Mouse (Mus musculus): Measurements from ENCODE around the gene Maip1. TPM values are rescaled to one million over a fixed set of nuclear protein-coding genes. Genes with fewer than 3 reads are reported as not detected.

The Maip1 gene
- polyA plus RNA-seq (2015; fragmentation: Nextera tagmentation; extraction: Ambion mirVana), result 14.0 and 15.0 TPM in 2 replicates

DNA sequence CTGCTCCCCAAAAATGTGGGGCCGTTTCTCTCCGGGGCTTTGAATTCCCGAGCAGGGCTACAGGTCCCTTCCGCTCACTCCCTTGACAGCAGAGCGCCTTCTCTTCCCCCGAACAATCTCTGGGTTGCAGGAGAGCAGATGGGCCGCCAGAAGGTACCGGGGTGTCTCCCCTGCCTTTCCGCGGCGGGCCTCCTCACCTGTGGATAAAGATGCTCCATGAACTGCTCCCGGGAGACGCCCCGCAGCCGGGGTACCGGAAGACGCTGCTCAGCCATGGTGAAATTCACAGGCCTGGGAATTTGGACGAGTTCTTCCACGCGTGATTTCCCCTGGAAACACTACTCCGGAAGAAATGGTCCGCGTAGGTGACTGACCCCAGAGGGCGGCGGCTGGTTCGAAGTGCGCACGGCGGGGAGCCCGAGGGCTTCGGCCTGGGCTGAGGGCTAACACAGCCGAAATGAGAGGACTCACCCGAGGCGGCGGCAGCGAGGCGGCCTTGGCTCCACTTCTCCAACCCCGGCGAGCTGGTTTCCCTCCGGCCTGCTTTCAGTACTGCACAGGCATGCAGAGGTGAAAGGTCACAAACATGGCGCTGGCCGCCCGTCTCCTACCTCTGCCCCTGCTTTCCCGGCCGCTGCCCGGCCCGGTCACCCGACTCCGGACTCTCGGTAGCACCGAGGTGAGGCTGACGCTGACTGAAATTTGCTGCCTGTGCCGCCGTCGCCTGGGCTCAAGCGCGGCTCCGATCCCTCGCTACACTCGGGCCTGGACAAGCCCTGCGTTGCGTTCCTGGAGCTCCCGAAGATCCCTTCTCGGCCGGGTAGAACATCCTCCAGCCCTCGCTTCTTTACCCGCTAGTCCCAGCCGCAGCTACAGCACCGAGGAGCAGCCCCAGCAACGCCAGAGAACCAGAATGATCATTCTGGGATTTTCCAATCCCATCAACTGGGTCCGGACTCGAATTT lies at the start of gene Maip1, which contains the start of gene Tyw5:
Gene Maip1 (plus strand): TSS at position 142 of the 965 bp plus-strand sequence.
Gene Tyw5 (minus strand): TSS at position 915 of the 965 bp plus-strand sequence.
- H3K4me1 ChIP-seq (replicated peaks), result peaks cover 19% of the 10 kb centered on the region
- H3K9ac ChIP-seq, result peak within 1 kb of the TSS; percentile 86
- H3K27me3 ChIP-seq, result no peaks in the 10 kb centered on the region
- H3K4me3 ChIP-seq, result peak within 1 kb of the TSS; percentile 75
- H3K36me3 ChIP-seq, result peaks cover 3% of the 10 kb centered on the region; the same call in 1 of the 2 replicates
- peak; percentile 85 for ATAC-seq (replicated peaks; ENCODE audit: insufficient number of reproducible peaks, insufficient read depth, low FRiP score, low read depth)
- no peaks in the 10 kb centered on the region for H3K9me3 ChIP-seq (replicated peaks)
- H3K27ac ChIP-seq, result peak within 1 kb of the TSS; percentile 96
- WGBS, result under 1% methylated on average over 72 of the region's 72 CpGs
- H3K4me2 ChIP-seq, result peak within 1 kb of the TSS; percentile 77

DNA sequence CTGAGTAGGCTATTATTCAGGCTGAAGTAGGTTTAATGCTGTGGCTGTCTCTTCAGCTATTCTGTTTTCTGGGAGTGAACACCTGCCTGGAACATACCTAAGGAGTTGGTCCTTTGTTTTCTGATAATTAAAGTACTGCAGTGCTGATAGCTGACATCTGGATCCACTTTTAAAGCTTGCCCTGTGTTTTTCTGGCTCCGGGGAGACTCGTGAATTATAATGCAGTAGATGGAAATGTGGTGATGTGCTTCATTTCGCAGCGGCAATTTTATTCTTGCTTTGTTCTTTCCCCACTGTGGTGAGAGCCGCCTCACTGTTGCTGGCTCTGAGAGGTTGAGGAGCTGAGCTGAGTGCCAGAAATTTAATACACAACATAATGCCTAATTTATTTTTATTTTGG lies 47.6 kb upstream of the Maip1 start:
- no peak for ATAC-seq (replicated peaks; ENCODE audit: insufficient number of reproducible peaks, insufficient read depth, low FRiP score, low read depth)
- WGBS, result 80% methylated on average over 5 of the region's 5 CpGs
- Histone ChIP-seq H3K27ac (no peak overlapping the region), H3K4me3 (no peak overlapping the region), H3K9me3 (replicated peaks) (no peaks in the 10 kb centered on the region), H3K9ac (no peak overlapping the region), H3K27me3 (no peaks in the 10 kb centered on the region), H3K4me1 (replicated peaks) (no peaks in the 10 kb centered on the region), H3K36me3 (no peaks in the 10 kb centered on the region), H3K4me2 (no peak overlapping the region)

DNA sequence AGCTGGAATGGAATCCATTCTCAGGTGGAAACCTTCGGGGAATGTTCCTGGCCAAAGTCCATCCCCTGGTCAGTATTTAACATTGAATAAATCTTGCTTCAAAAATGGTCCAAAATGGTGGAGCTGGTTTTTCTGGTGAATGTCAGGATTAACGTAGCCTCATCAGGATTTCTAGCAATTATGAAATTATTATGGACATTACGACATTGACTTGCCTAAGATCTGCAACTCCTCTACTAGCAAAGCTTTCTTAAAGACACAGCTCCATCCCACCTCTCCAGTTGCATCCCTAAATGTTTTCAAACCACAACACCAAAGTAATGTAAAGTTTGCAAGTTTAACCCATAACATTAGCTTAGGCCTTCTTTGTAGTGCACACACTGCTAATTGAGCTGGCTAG lies 38.7 kb upstream of the Maip1 start:
- no peaks in the 10 kb centered on the region for H3K9me3 ChIP-seq (replicated peaks)

DNA sequence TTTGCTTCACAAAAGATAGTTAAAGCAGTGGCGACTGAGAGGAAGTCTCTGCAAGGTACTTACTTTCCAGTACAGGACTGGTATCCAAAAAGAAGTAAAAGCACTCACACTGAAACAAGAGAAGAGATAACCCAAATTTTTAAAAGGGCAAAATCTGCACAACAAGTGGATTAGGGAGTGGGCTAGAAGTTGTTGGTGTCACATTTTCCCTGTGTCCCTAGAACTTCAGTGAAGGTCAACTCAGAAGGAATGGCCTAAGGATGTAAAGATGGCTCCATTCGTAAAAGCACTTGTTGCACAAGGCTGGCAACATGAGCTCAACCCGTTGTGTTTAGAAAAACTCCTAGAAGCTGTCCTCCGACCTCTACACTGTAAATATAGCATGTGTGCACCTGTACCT lies 37.0 kb upstream of the Maip1 start:
- Histone ChIP-seq H3K9me3 (replicated peaks) (no peaks in the 10 kb centered on the region), H3K27ac (no peak overlapping the region), H3K36me3 (no peaks in the 10 kb centered on the region), H3K27me3 (no peaks in the 10 kb centered on the region), H3K4me3 (no peak overlapping the region), H3K4me2 (no peak overlapping the region), H3K9ac (no peak overlapping the region), H3K4me1 (replicated peaks) (no peaks in the 10 kb centered on the region)
- WGBS, result 78% methylated on average over 4 of the region's 4 CpGs
- no peak for ATAC-seq (replicated peaks; ENCODE audit: insufficient number of reproducible peaks, insufficient read depth, low FRiP score, low read depth)

More for the DNA sequence above, 38.7 kb upstream of the Maip1 start:
- no peak overlapping the region for H3K4me3 ChIP-seq
- no peak overlapping the region for H3K9ac ChIP-seq
- 86% methylated on average over 3 of the region's 3 CpGs for WGBS
- ATAC-seq (replicated peaks; ENCODE audit: insufficient number of reproducible peaks, insufficient read depth, low FRiP score, low read depth), result no peak
- no peaks in the 10 kb centered on the region for H3K27me3 ChIP-seq
- H3K27ac ChIP-seq, result no peak overlapping the region
- no peak overlapping the region for H3K4me2 ChIP-seq
- no peaks in the 10 kb centered on the region for H3K4me1 ChIP-seq (replicated peaks)
- no peaks in the 10 kb centered on the region for H3K36me3 ChIP-seq

DNA sequence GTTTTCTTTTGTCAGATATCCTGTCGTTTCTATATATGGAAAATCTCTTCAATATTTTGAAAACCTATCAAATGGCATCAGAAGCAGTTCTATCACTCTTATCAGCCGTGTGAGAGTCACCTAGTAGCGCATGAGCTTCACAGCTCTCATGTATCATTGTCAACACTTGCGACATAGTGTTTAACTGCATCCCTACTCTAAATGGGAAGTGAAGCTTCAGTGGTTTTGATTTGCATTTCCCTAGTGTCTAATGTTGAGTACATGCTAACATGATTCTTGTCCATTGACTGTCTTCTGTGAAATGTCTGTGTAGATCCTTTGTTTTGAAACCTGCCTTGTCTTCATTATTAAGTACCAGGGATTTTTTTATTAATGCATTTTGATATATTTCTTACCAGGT lies 35.7 kb upstream of the Maip1 start:
- no peaks in the 10 kb centered on the region for H3K36me3 ChIP-seq
- no peak overlapping the region for H3K4me3 ChIP-seq
- ATAC-seq (replicated peaks; ENCODE audit: insufficient number of reproducible peaks, insufficient read depth, low FRiP score, low read depth), result no peak
- no peak overlapping the region for H3K9ac ChIP-seq
- H3K27ac ChIP-seq, result no peak overlapping the region
- H3K4me2 ChIP-seq, result no peak overlapping the region
- 62% methylated on average over 4 of the region's 4 CpGs for WGBS
- H3K4me1 ChIP-seq (replicated peaks), result no peaks in the 10 kb centered on the region
- H3K27me3 ChIP-seq, result no peaks in the 10 kb centered on the region
- H3K9me3 ChIP-seq (replicated peaks), result no peaks in the 10 kb centered on the region

DNA sequence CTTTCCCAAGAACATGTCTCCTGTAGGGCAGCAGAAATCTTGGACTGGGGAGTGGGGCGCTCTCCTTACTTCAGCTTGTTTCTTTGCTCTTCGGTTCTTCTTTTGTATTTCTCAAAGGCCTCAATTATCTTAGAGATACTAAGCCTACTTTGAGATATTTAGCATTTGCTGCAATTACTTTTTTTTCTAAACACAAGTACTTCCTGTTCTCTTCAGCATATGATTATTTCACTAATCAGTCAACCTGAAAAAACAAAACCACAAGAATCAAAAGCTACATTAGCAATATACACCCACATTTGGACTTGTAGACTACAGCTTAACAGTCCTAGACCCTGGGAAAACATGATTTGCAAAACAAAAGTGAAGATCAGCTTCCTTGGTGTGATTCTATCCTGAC lies 30.9 kb upstream of the Maip1 start:
- WGBS, result 85% methylated on average over 2 of the region's 2 CpGs

DNA sequence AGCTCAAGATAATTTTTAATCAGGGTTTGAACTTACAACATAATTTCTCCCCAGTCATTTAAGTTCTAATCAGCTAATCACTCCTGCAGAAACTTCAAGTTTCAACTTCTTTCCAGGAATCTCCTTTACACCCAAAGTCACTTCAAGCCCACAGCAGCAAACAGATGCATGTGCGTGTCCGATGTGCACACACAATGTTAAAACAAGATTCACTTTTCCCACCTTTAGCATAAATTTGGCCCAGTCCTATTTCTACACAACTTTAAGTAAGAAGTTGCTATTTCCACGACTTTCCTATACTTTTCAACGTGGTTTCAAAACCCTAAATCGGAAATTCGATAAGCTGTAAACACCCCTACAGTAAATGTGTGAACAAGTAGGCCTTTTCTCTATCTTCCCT lies 29.3 kb upstream of the Maip1 start:
- Histone ChIP-seq H3K4me2 (peak overlapping the region; percentile 84), H3K4me1 (replicated peaks) (peaks cover 10% of the 10 kb centered on the region), H3K4me3 (peak overlapping the region; percentile 82), H3K36me3 (no peaks in the 10 kb centered on the region), H3K27me3 (no peaks in the 10 kb centered on the region), H3K27ac (no peak overlapping the region), H3K9me3 (replicated peaks) (no peaks in the 10 kb centered on the region), H3K9ac (no peak overlapping the region)
- WGBS, result 54% methylated on average over 6 of the region's 6 CpGs
- no peak for ATAC-seq (replicated peaks; ENCODE audit: insufficient number of reproducible peaks, insufficient read depth, low FRiP score, low read depth)

More for the DNA sequence above, 30.9 kb upstream of the Maip1 start:
- H3K4me3 ChIP-seq, result no peak overlapping the region
- no peak overlapping the region for H3K9ac ChIP-seq
- H3K4me1 ChIP-seq (replicated peaks), result peaks cover 10% of the 10 kb centered on the region
- no peak overlapping the region for H3K27ac ChIP-seq
- no peaks in the 10 kb centered on the region for H3K36me3 ChIP-seq
- H3K4me2 ChIP-seq, result no peak overlapping the region
- no peak for ATAC-seq (replicated peaks; ENCODE audit: insufficient number of reproducible peaks, insufficient read depth, low FRiP score, low read depth)
- H3K27me3 ChIP-seq, result no peaks in the 10 kb centered on the region
- no peaks in the 10 kb centered on the region for H3K9me3 ChIP-seq (replicated peaks)

DNA sequence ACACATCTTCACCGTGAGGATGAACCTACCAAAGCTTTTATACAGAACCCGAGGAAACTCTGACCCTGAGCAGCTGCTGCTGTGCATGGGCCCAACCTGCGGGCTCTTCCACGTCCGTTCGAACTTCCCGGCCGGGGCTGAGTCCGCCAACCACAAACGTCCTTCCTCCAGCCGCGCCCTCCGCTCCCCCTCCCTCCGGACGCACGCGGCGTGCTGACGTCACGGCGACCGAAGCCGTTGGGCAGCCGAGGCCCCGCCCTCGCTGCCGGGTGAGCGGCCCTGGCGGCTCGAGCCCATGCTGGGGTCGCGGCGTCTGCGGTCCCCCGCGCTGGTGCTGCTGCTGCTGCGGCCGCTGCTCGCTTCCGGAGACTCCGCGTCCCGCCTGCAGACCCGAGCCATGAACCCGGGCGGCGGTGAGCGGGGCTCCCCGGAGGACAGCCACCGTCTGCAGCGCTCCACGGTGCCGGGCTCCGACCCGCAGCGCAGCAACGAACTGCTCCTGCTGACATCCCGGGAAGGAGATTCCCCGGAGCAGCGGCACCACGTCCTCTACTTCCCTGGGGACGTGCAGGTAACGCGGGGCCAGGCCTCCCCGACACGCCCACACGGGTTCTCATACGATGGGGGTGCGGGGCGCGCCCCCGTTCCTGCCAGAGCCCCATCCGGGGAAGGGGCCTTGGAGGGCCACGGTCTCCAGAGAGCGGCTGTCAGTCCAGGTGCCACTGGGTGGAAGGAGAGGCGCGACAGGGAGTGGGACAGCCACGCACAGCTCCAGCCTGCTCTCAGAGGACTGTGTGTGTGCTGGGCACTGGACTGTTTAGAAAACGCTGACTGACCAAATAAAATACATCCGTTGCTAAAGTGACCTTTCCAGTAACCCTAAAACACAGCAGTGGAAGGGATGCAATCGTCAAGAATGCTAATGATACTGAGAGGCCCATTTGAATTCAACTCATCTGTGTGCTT lies 28.5 kb upstream of the Maip1 start, which contains the start of gene 1700066M21Rik:
Gene 1700066M21Rik (plus strand): TSS at position 245 of the 966 bp plus-strand sequence.
- peak; percentile 97 for ATAC-seq (replicated peaks; ENCODE audit: insufficient number of reproducible peaks, insufficient read depth, low FRiP score, low read depth)
- Histone ChIP-seq H3K4me3 (peak within 1 kb of the TSS; percentile 82), H3K27me3 (no peaks in the 10 kb centered on the region), H3K27ac (peak within 1 kb of the TSS; percentile 81), H3K4me1 (replicated peaks) (peaks cover 10% of the 10 kb centered on the region), H3K9ac (peak within 1 kb of the TSS; percentile 90), H3K9me3 (replicated peaks) (no peaks in the 10 kb centered on the region), H3K36me3 (no peaks in the 10 kb centered on the region), H3K4me2 (peak within 1 kb of the TSS; percentile 84)
- WGBS, result under 1% methylated on average over 81 of the region's 81 CpGs

DNA sequence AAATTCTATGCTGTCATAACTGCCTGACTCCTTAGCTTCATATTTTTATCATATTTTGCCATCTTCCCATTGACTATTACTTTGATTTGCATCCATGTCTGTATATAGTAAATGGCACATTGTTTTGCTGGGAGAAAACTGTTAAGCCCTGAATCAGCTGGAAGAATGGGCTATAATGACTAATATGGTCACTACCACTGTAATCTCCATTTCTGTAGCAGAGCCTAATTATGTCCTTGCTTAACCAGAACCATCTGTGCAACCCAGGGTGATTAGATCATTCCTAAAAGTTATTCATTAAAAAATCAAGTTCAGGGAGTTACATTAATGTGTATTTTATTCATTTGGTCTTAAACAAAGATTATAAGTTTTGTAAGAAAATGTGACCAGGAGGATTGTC lies 19.6 kb upstream of the Maip1 start:
- ATAC-seq (replicated peaks; ENCODE audit: insufficient number of reproducible peaks, insufficient read depth, low FRiP score, low read depth), result no peak
- Histone ChIP-seq H3K9ac (no peak overlapping the region), H3K9me3 (replicated peaks) (no peaks in the 10 kb centered on the region), H3K4me2 (no peak overlapping the region), H3K4me1 (replicated peaks) (no peaks in the 10 kb centered on the region), H3K27ac (no peak overlapping the region), H3K36me3 (peaks cover 11% of the 10 kb centered on the region), H3K4me3 (no peak overlapping the region), H3K27me3 (no peaks in the 10 kb centered on the region)

DNA sequence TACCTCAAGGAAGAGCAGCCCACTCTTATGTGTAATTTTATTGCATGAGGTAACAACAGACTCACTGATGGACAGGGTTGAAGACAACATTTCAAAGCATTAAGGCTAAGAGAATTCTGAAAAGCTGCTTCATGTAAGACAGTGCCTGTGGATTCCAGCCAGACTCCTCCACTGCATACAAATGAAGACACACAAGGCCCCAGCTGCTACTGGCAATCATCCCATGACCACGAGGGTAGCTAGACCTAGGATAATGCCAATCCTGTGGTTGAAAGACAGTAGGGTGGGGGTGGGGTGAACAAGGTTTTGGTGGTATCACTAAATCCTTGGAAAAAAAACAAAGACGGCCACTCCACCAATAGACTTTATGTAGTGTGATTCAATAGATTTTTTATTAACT lies 18.3 kb upstream of the Maip1 start:
- Histone ChIP-seq H3K9ac (no peak overlapping the region), H3K4me2 (no peak overlapping the region), H3K9me3 (replicated peaks) (no peaks in the 10 kb centered on the region), H3K4me3 (no peak overlapping the region), H3K27ac (no peak overlapping the region), H3K36me3 (peaks cover 16% of the 10 kb centered on the region), H3K4me1 (replicated peaks) (no peaks in the 10 kb centered on the region), H3K27me3 (no peaks in the 10 kb centered on the region)
- 79% methylated on average over 2 of the region's 2 CpGs for WGBS
- no peak for ATAC-seq (replicated peaks; ENCODE audit: insufficient number of reproducible peaks, insufficient read depth, low FRiP score, low read depth)
